Mouse (Mus musculus) heart, embryonic 11.5 days (tissue): ENCODE results near the gene Soga3. TPM values are rescaled to one million over a fixed set of nuclear protein-coding genes. Genes with fewer than 3 reads are reported as not detected.

Source experiments
- ATAC-seq: fragments of 200-750 bp; cut with Nextera tagmentation; replicated peaks from 2 replicates; pipeline ENCODE4 v1.8.0; 2017; ENCODE audit warnings: moderate library complexity; ENCODE audit not compliant: insufficient number of reproducible peaks, low FRiP score, low TSS enrichment
- H3K27ac ChIP-seq: fragments of 300-500 bp; sonication (generic); 2 replicates; pipeline ENCODE4 v1.5.1; 2014; ENCODE audit warnings: mild to moderate bottlenecking, low read depth, low read length
- H3K27me3 ChIP-seq: fragments of 300-500 bp; sonication (generic); 2 replicates; pipeline ENCODE4 v1.6.1; 2014; ENCODE audit warnings: mild to moderate bottlenecking, low read length, mixed read lengths; ENCODE audit not compliant: control insufficient read depth, insufficient read depth
- H3K36me3 ChIP-seq: fragments of 300-500 bp; sonication (generic); 2 replicates; pipeline ENCODE4 v1.6.1; 2014; ENCODE audit warnings: mild to moderate bottlenecking, low read length, moderate library complexity, mixed read lengths; ENCODE audit not compliant: control insufficient read depth, insufficient read depth
- H3K4me1 ChIP-seq: fragments of 300-500 bp; sonication (generic); 2 replicates; pipeline ENCODE4 v1.6.1; 2014; ENCODE audit warnings: low read length; ENCODE audit not compliant: control insufficient read depth, insufficient read depth
- H3K4me2 ChIP-seq: fragments of 300-500 bp; sonication (generic); 2 replicates; pipeline ENCODE4 v1.6.1; 2014; ENCODE audit warnings: mild to moderate bottlenecking, moderate library complexity
- H3K4me3 ChIP-seq: fragments of 300-500 bp; sonication (generic); 2 replicates; pipeline ENCODE4 v1.5.1; 2014; ENCODE audit warnings: low read depth, low read length
- H3K9ac ChIP-seq: fragments of 300-500 bp; sonication (generic); 2 replicates; pipeline ENCODE4 v1.6.1; 2014; ENCODE audit warnings: mild to moderate bottlenecking, low read depth, low read length, moderate library complexity
- H3K9me3 ChIP-seq: fragments of 300-500 bp; sonication (generic); replicated peaks from 2 replicates; pipeline ENCODE4 v1.6.1; 2016; ENCODE audit warnings: low read length; ENCODE audit not compliant: control insufficient read depth
- WGBS: fragments of 180-500 bp; shearing (Covaris S2); extraction: QIAGEN DNeasy Blood & Tissue Kit; methylation state at CpG from one replicate; pipeline ENCODE4 v1.1.7; 2014; ENCODE audit not compliant: insufficient replicate concordance; 5-methylcytosine and 5-hydroxymethylcytosine counted together
- polyA plus RNA-seq: library from polyadenylated mRNA; unstranded; fragments of >200 nt; fragmentation: Nextera tagmentation; extraction: Ambion mirVana; gene quantifications from 2 replicates; pipeline ENCODE4 v1.2.1, GENCODE M21; 2014

Gene Soga3
- polyA plus RNA-seq, 1 experiment from 2014 or later = 0.73 TPM

- Histone ChIP-seq H3K36me3 (no peaks in the 10 kb centered on the region), H3K4me3 (no peak overlapping the region), H3K9ac (no peak overlapping the region), H3K27me3 (no peaks in the 10 kb centered on the region), H3K4me2 (no peak overlapping the region), H3K27ac (no peak overlapping the region), H3K4me1 (no peaks in the 10 kb centered on the region), H3K9me3 (no peaks in the 10 kb centered on the region)
- ATAC-seq = no peak
These were observed 50.1 kb downstream of the Soga3 start for GRCm38 (mm10) chr10:29193769-29194168.

DNA sequence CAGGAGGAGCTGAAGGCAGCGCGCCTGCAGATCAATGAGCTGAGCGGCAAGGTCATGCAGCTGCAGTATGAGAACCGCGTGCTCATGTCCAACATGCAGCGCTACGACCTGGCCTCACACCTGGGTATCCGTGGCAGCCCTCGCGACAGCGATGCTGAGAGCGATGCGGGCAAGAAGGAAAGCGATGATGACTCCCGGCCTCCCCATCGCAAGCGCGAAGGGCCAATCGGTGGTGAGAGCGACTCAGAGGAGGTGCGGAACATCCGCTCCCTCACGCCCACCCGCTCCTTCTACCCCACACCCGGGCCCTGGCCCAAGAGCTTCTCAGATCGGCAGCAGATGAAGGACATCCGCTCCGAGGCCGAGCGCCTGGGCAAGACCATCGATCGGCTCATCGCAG lies 53.2 kb downstream of the Soga3 start:
- no peak overlapping the region for H3K4me2 ChIP-seq
- no peak overlapping the region for H3K4me3 ChIP-seq
- H3K27ac ChIP-seq = no peak overlapping the region
- no peaks in the 10 kb centered on the region for H3K27me3 ChIP-seq
- no peak for ATAC-seq
- WGBS = 91% methylated on average over 33 of the region's 33 CpGs
- H3K9ac ChIP-seq = no peak overlapping the region
- no peaks in the 10 kb centered on the region for H3K36me3 ChIP-seq
- no peaks in the 10 kb centered on the region for H3K4me1 ChIP-seq
- H3K9me3 ChIP-seq = no peaks in the 10 kb centered on the region

DNA sequence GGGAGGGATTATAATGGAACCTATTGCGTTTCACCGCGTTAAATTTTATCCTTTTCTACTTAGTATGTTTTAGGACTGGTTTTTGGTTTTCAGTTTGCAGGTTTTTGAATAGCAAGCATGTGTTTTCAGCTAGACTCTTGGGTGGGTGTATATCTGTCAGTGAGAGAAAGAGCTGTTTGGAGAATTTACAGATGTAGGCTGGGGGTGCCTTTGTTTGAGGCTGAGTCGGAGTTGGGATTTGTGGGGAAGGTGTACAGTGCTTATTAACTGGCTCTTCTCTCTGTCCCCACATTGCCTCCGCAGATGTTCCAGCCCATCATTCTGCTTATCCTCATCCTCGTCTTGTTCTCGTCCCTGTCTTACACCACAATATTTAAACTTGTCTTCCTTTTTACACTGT lies 55.0 kb downstream of the Soga3 start, which contains the start of gene Gm49353:
TSS of gene Gm49353 (plus strand) at position 313 of the 400 bp plus-strand sequence.
- H3K27me3 ChIP-seq = no peaks in the 10 kb centered on the region
- no peak within 1 kb of the TSS for H3K4me2 ChIP-seq
- no peaks in the 10 kb centered on the region for H3K9me3 ChIP-seq
- no peaks in the 10 kb centered on the region for H3K4me1 ChIP-seq
- no peak within 1 kb of the TSS for H3K4me3 ChIP-seq
- H3K9ac ChIP-seq = no peak within 1 kb of the TSS
- 81% methylated on average over 7 of the region's 7 CpGs for WGBS
- no peak for ATAC-seq
- H3K36me3 ChIP-seq = no peaks in the 10 kb centered on the region
- H3K27ac ChIP-seq = no peak within 1 kb of the TSS

DNA sequence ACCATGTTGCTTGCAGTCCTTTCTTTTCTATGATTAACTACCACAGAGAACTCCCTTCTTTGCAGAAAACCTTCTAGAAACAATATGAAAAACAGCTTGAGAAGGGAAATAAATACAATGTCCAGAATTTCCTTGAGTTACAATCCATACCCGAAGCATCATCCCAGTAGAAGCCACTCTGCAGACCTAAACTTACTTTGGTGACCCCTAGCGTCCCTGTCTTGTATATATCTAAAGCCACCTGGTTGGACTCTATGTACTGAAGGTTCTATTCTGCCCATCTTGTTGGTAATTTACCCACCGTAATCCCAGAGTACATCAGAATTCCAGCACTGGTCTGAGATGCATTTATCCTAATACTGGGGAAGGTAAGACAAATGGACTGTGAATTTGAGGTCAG lies 56.2 kb downstream of the Soga3 start:
- no peak for ATAC-seq
- H3K36me3 ChIP-seq = no peaks in the 10 kb centered on the region
- H3K4me3 ChIP-seq = no peak overlapping the region
- no peak overlapping the region for H3K9ac ChIP-seq
- no peak overlapping the region for H3K4me2 ChIP-seq
- H3K9me3 ChIP-seq = no peaks in the 10 kb centered on the region
- 66% methylated on average over 3 of the region's 3 CpGs for WGBS
- no peak overlapping the region for H3K27ac ChIP-seq
- no peaks in the 10 kb centered on the region for H3K4me1 ChIP-seq
- no peaks in the 10 kb centered on the region for H3K27me3 ChIP-seq

DNA sequence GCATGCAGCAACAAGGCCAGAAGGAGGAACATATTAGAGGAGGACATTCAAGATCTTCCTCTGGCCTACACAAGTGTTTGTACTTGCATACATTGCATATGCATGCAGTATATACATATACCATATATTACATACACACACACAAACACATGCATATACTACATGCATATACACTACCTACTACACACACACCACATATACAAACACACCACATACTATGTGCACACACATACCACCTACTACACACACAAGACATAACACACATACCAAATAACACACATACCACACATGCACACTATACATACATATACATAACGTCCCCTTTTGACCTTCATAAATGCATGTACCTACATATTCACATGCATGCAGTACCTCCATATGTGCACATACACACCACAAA lies 57.0 kb downstream of the Soga3 start:
- no peak for ATAC-seq
- Histone ChIP-seq H3K4me1 (no peaks in the 10 kb centered on the region), H3K9me3 (no peaks in the 10 kb centered on the region), H3K27ac (no peak overlapping the region), H3K9ac (no peak overlapping the region), H3K4me2 (no peak overlapping the region), H3K36me3 (no peaks in the 10 kb centered on the region), H3K27me3 (no peaks in the 10 kb centered on the region), H3K4me3 (no peak overlapping the region)
- WGBS = 75% methylated on average over 1 of the region's 1 CpGs

- ATAC-seq = no peak
- no peaks in the 10 kb centered on the region for H3K4me1 ChIP-seq
- no peak overlapping the region for H3K4me2 ChIP-seq
These were observed 63.1 kb downstream of the Soga3 start for GRCm38 (mm10) chr10:29206730-29207129.

DNA sequence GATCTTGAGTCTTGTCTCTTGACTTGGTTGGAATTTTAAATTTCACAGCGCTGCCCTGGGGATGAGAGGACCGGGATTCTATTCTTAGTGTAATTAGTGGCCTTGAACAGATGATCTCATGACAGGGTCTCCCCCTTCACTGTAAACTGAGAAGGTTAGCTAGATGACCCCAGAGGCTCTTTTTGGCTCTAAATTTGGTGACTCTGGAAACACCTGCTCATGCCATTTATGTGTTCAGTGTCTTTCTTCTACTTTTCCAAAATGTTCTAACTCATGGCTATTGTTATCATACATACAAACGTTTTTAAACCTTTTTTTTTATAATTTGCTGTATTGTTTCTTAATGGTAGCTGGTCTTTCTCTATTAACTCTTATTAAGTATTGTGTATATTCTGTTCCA lies 65.1 kb downstream of the Soga3 start:
- H3K4me3 ChIP-seq = no peak overlapping the region
- no peaks in the 10 kb centered on the region for H3K36me3 ChIP-seq
- 40% methylated on average over 3 of the region's 3 CpGs for WGBS
- no peak for ATAC-seq
- no peak overlapping the region for H3K4me2 ChIP-seq
- H3K4me1 ChIP-seq = no peaks in the 10 kb centered on the region
- no peaks in the 10 kb centered on the region for H3K27me3 ChIP-seq
- H3K27ac ChIP-seq = no peak overlapping the region
- H3K9me3 ChIP-seq = no peaks in the 10 kb centered on the region
- H3K9ac ChIP-seq = no peak overlapping the region

More at GRCm38 (mm10) chr10:29206730-29207129, 63.1 kb downstream of the Soga3 start:
- H3K27ac ChIP-seq = no peak overlapping the region
- no peak overlapping the region for H3K4me3 ChIP-seq
- no peak overlapping the region for H3K9ac ChIP-seq
- H3K27me3 ChIP-seq = no peaks in the 10 kb centered on the region
- H3K36me3 ChIP-seq = no peaks in the 10 kb centered on the region
- no peaks in the 10 kb centered on the region for H3K9me3 ChIP-seq

GRCm38 (mm10) chr10:29211453-29211852 lies 67.8 kb downstream of the Soga3 start, which contains the start of gene 9330159F19Rik:
Gene 9330159F19Rik, plus strand, starts transcription at chr10:29211606.
- Histone ChIP-seq H3K4me1 (no peaks in the 10 kb centered on the region), H3K9me3 (no peaks in the 10 kb centered on the region), H3K36me3 (no peaks in the 10 kb centered on the region), H3K27ac (no peak within 1 kb of the TSS), H3K27me3 (no peaks in the 10 kb centered on the region), H3K4me2 (no peak within 1 kb of the TSS), H3K9ac (no peak within 1 kb of the TSS), H3K4me3 (no peak within 1 kb of the TSS)
- WGBS = 18% methylated on average over 4 of the region's 4 CpGs
- ATAC-seq = no peak

DNA sequence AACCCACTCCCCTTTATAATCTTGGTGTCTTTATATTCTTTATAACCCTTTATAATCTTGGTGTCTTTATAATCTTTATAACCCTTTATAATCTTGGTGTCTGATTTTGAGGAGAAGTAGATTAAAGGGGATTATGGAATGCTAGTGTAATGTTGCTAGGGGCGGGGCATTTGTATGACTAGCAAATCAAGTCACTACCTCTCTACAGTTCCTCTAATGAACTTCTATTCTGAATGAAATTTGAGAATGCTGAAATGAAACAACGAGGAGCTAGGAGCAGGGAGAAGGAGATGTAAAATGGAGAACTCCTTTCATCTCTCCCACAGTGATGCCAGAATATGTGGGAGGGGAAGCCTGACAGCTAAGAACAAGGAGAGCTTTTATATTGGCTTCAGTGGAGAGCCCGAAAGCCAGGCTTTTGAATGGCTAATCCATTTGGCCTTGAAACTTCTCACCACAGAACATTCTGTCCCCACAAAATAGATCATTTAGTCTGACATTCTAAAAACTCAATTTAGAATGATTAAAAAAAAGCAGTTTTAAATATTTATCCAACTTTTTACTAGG lies 70.0 kb downstream of the Soga3 start:
- H3K27ac ChIP-seq = no peak overlapping the region
- H3K9ac ChIP-seq = no peak overlapping the region
- H3K9me3 ChIP-seq = no peaks in the 10 kb centered on the region
- H3K4me2 ChIP-seq = no peak overlapping the region
- H3K4me3 ChIP-seq = no peak overlapping the region
- H3K27me3 ChIP-seq = no peaks in the 10 kb centered on the region
- 59% methylated on average over 3 of the region's 3 CpGs for WGBS
- no peaks in the 10 kb centered on the region for H3K4me1 ChIP-seq
- no peaks in the 10 kb centered on the region for H3K36me3 ChIP-seq
- ATAC-seq = no peak
